Mouse (Mus musculus) cerebellum, adult 18-20 months (tissue): Measurements from ENCODE around the gene Bpifa5.
A peak's percentile ranks its signal among the peaks of the same experiment; 100 is the strongest.

Source experiments
- DNase-seq, 2 experiments: peaks; one replicate each; pipeline ENCODE4 v3.0.0; 2021

Bpifa5 gene

DNA sequence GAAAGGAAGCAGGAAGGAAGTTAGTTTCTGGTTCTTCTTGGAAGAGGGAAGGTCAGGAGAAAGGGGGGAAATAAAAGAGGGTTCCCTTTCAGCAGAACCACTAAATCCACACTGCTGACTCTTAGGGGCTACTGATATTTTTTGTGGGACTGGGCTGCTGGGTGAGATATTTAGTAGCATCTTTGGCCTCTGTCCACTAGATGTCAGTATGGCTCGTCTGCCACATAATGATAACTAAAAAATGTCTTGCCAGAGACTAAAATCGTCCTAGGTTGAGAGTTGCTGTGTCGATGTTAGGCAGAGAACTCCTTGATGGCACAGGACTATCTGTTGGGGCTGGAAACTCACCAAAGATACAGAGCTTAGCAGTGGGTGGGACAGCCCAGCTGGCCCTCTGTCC lies 46.7 kb downstream of the Bpifa5 start:
- DNase-seq: no peak

DNA sequence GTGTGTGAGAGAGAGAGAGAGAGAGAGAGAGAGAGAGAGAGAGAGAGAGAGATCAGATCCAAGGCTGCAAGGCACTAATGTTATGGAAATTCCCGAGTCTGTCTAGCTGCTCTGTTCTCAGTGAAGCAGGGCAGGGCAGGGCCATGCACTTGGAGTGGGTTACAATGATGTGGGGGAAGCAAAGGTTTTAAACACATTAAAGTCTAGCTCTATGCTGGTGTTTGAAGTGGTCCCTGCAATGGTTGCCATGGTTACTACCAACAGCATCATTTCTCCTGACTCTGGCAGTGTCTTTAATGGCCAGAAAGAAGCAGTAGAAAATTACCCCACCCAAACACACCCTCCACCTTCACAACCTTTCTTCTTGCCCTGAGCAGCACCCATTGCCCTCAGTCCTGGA lies 48.7 kb downstream of the Bpifa5 start:
- no peak for DNase-seq

DNA sequence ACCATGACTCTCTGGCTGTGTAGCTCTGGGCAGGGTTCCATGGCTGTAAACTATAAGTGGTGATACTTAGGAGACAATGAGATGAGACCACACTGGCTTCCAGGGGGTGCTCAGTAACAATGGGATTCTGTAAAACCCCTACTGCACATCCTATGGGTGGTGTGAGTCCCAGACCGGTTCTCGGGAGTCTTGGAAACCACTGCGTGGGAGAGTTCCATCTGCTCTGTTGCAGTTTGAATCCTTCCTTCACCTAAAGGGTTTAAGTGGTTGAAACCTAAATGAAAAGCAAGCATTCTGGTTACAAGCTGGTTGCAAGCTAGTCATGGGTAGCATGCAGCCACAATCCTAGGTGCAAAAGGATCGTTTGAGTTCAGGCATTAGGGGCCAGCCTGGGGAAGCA lies 49.5 kb downstream of the Bpifa5 start:
- no peak for DNase-seq

DNA sequence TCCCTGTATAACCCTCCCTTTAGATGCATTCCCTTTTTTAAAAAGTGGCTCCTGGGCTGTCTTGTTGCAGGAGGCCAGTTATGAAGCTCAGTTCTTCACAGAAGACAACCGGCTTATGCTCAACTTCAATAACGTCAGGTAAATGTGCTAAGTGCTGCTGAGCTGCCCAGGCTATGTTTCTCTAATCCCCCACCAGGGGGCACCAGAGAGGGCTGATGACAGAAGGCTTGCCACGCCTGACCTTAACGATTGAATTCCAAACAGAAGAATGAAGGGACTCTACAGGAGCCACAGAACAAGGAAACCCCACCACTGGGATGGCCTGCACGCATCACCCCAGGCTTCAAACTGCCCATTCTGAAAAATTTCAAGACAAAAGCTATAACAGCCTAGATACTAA lies 52.8 kb downstream of the Bpifa5 start:
- peak; percentile 61 to 79 for DNase-seq
